Mouse (Mus musculus) olfactory bulb, adult 2 months (tissue): ENCODE results near the gene Rubcnl. TPM values are rescaled to one million over a fixed set of nuclear protein-coding genes. Genes with fewer than 3 reads are reported as not detected.

ENCODE experiments used
- H3K27ac ChIP-seq: fragments of 200-500 bp; 2 replicates; pipeline ENCODE4 v1.5.1; 2012; ENCODE audit warnings: low read depth, low read length; ENCODE audit not compliant: insufficient read depth
- H3K4me1 ChIP-seq: fragments of 200-500 bp; 2 replicates; pipeline ENCODE4 v1.6.1; 2012; ENCODE audit warnings: low read length; ENCODE audit not compliant: control insufficient read depth, insufficient read depth
- H3K4me3 ChIP-seq: fragments of 200-500 bp; 2 replicates; pipeline ENCODE4 v1.5.1; 2012; ENCODE audit warnings: mild to moderate bottlenecking, low read depth, low read length, moderate library complexity; ENCODE audit not compliant: insufficient read depth
- CTCF ChIP-seq: fragments of 200-500 bp; IDR thresholded peaks from 2 replicates; pipeline ENCODE4 v1.5.1; 2012; ENCODE audit warnings: low read depth, mild to moderate bottlenecking, low read length, moderate library complexity; ENCODE audit not compliant: insufficient read depth
- POLR2A ChIP-seq: fragments of 200-500 bp; IDR thresholded peaks from 2 replicates; pipeline ENCODE4 v1.6.1; 2012; ENCODE audit warnings: mild to moderate bottlenecking, low read depth, low read length, moderate library complexity; ENCODE audit not compliant: insufficient read depth
- WGBS: fragments of 180-500 bp; shearing (Covaris S2); methylation state at CpG from one replicate; pipeline ENCODE4 v1.1.7; 2018; 5-methylcytosine and 5-hydroxymethylcytosine counted together
- polyA plus RNA-seq: library from polyadenylated mRNA; stranded (reverse); fragments of >200 nt; gene quantifications from 2 replicates; pipeline ENCODE4 v1.2.4, GENCODE M21; 2012; ENCODE audit warnings: low replicate concordance; ENCODE audit not compliant: missing spikeins, insufficient read depth, insufficient read length

Rubcnl gene
- polyA plus RNA-seq, 1 experiment, result not detected

GRCm38 (mm10) chr14:75010346-75010745 lies 5.5 kb upstream of the Rubcnl start:
- no peak overlapping the region for H3K27ac ChIP-seq
- WGBS, result 72% methylated on average over 4 of the region's 4 CpGs
- no peak for TF ChIP-seq CTCF
- TF ChIP-seq POLR2A, result no peak
- H3K4me3 ChIP-seq, result no peak overlapping the region
- H3K4me1 ChIP-seq, result no peaks in the 10 kb centered on the region

GRCm38 (mm10) chr14:75010986-75011655 lies 4.7 kb upstream of the Rubcnl start:
- 36% methylated on average over 8 of the region's 8 CpGs for WGBS
- H3K27ac ChIP-seq, result no peak overlapping the region
- no peaks in the 10 kb centered on the region for H3K4me1 ChIP-seq
- TF ChIP-seq POLR2A (no peak), CTCF (no peak)
- no peak overlapping the region for H3K4me3 ChIP-seq

- Histone ChIP-seq H3K4me1 (peaks cover 7% of the 10 kb centered on the region; the same call in 1 of the 2 replicates), H3K4me3 (peak overlapping the region; percentile 58), H3K27ac (no peak overlapping the region)
- WGBS, result 80% methylated on average over 9 of the region's 9 CpGs
- no peak for TF ChIP-seq POLR2A
- TF ChIP-seq CTCF, result no peak
Observed at GRCm38 (mm10) chr14:75016715-75017020, 841 bp downstream of the Rubcnl start.

- TF ChIP-seq CTCF, result no peak
- TF ChIP-seq POLR2A, result no peak
- H3K4me1 ChIP-seq, result peaks cover 7% of the 10 kb centered on the region; the same call in 1 of the 2 replicates
- H3K27ac ChIP-seq, result no peak overlapping the region
- H3K4me3 ChIP-seq, result no peak overlapping the region
- 93% methylated on average over 7 of the region's 7 CpGs for WGBS
Observed at GRCm38 (mm10) chr14:75017277-75017676, 1.4 kb downstream of the Rubcnl start.

- Histone ChIP-seq H3K4me3 (no peak overlapping the region), H3K4me1 (peaks cover 7% of the 10 kb centered on the region; the same call in 1 of the 2 replicates), H3K27ac (no peak overlapping the region)
- no peak for TF ChIP-seq CTCF
- TF ChIP-seq POLR2A, result no peak
- 93% methylated on average over 18 of the region's 18 CpGs for WGBS
Observed at GRCm38 (mm10) chr14:75017877-75018825, 2.3 kb downstream of the Rubcnl start.

GRCm38 (mm10) chr14:75018829-75019228 lies 3.0 kb downstream of the Rubcnl start:
- no peak overlapping the region for H3K4me3 ChIP-seq
- WGBS, result 79% methylated on average over 4 of the region's 4 CpGs
- H3K4me1 ChIP-seq, result peaks cover 7% of the 10 kb centered on the region; the same call in 1 of the 2 replicates
- no peak overlapping the region for H3K27ac ChIP-seq
- TF ChIP-seq CTCF (no peak), POLR2A (no peak)

- WGBS, result 52% methylated on average over 12 of the region's 12 CpGs
- Histone ChIP-seq H3K27ac (no peak overlapping the region), H3K4me1 (peaks cover 7% of the 10 kb centered on the region; the same call in 1 of the 2 replicates), H3K4me3 (no peak overlapping the region)
- TF ChIP-seq POLR2A, result no peak
- no peak for TF ChIP-seq CTCF
Observed at GRCm38 (mm10) chr14:75020581-75021253, 4.9 kb downstream of the Rubcnl start.

- 91% methylated on average over 9 of the region's 9 CpGs for WGBS
Observed at GRCm38 (mm10) chr14:75022522-75022921, 6.7 kb downstream of the Rubcnl start.

More at GRCm38 (mm10) chr14:75022522-75022921, 6.7 kb downstream of the Rubcnl start:
- TF ChIP-seq POLR2A, result no peak
- TF ChIP-seq CTCF, result no peak
- no peak overlapping the region for H3K4me3 ChIP-seq
- no peak overlapping the region for H3K27ac ChIP-seq
- peaks cover 2% of the 10 kb centered on the region; the same call in 1 of the 2 replicates for H3K4me1 ChIP-seq
